Mouse (Mus musculus): ENCODE results near the gene Atp6v0a4.

Gene Atp6v0a4

GRCm38 (mm10) chr6:38048003-38048402 is 76.4 kb downstream of the Atp6v0a4 start:
- in situ Hi-C loops (cut with MboI; ENCODE audit: low pct_unique_long_range_greater_than_20kb in 1 of 2, low sequenced_read_pairs in 2 of 2, unreplicated experiment in 1 of 2): no loop called here

GRCm38 (mm10) chr6:38046838-38047237 is 77.5 kb downstream of the Atp6v0a4 start, which contains the start of gene Svopl:
Svopl (minus strand) TSS chr6:38046996.
- in situ Hi-C loops (cut with MboI; ENCODE audit: low pct_unique_long_range_greater_than_20kb in 1 of 2, low sequenced_read_pairs in 2 of 2, unreplicated experiment in 1 of 2): no loop called here

GRCm38 (mm10) chr6:38032801-38033566 is 91.4 kb downstream of the Atp6v0a4 start:
- in situ Hi-C loops (cut with MboI; ENCODE audit: low pct_unique_long_range_greater_than_20kb in 1 of 2, low sequenced_read_pairs in 2 of 2, unreplicated experiment in 1 of 2): no loop called here

GRCm38 (mm10) chr6:38031924-38032540 is 92.4 kb downstream of the Atp6v0a4 start:
- in situ Hi-C loops (cut with MboI; ENCODE audit: low pct_unique_long_range_greater_than_20kb in 1 of 2, low sequenced_read_pairs in 2 of 2, unreplicated experiment in 1 of 2): no loop called here

- in situ Hi-C loops (cut with MboI; ENCODE audit: low pct_unique_long_range_greater_than_20kb in 1 of 2, low sequenced_read_pairs in 2 of 2, unreplicated experiment in 1 of 2): no loop called here
These were observed 96.2 kb downstream of the Atp6v0a4 start for GRCm38 (mm10) chr6:38028205-38028604.

- in situ Hi-C loops (cut with MboI; ENCODE audit: low pct_unique_long_range_greater_than_20kb in 1 of 2, low sequenced_read_pairs in 2 of 2, unreplicated experiment in 1 of 2): no loop called here
These were observed 96.6 kb downstream of the Atp6v0a4 start for GRCm38 (mm10) chr6:38027771-38028170.

- in situ Hi-C loops (cut with MboI; ENCODE audit: low pct_unique_long_range_greater_than_20kb in 1 of 2, low sequenced_read_pairs in 2 of 2, unreplicated experiment in 1 of 2): no loop called here
These were observed 101.1 kb downstream of the Atp6v0a4 start for GRCm38 (mm10) chr6:38023284-38023683.

- in situ Hi-C loops (cut with MboI; ENCODE audit: low pct_unique_long_range_greater_than_20kb in 1 of 2, low sequenced_read_pairs in 2 of 2, unreplicated experiment in 1 of 2): no loop called here
These were observed 103.0 kb downstream of the Atp6v0a4 start for GRCm38 (mm10) chr6:38021406-38021805.

- in situ Hi-C loops (cut with MboI; ENCODE audit: low pct_unique_long_range_greater_than_20kb in 1 of 2, low sequenced_read_pairs in 2 of 2, unreplicated experiment in 1 of 2): no loop called here
These were observed 111.6 kb downstream of the Atp6v0a4 start for GRCm38 (mm10) chr6:38012829-38013228.

- in situ Hi-C loops (cut with MboI; ENCODE audit: low pct_unique_long_range_greater_than_20kb in 1 of 2, low sequenced_read_pairs in 2 of 2, unreplicated experiment in 1 of 2): no loop called here
These were observed 116.9 kb downstream of the Atp6v0a4 start for GRCm38 (mm10) chr6:38007459-38007858.
